Mouse (Mus musculus) stomach, embryonic 15.5 days (tissue): ENCODE measurements around the gene Tmem101. TPM values are rescaled to one million over a fixed set of nuclear protein-coding genes. Genes with fewer than 3 reads are reported as not detected.

Source experiments
- ATAC-seq: fragments of 200-750 bp; cut with Nextera tagmentation; 2 replicates; pipeline ENCODE4 v1.8.0; 2017; ENCODE audit warnings: low read depth, moderate number of reproducible peaks, moderate TSS enrichment; ENCODE audit not compliant: insufficient read depth, low FRiP score
- H3K27ac ChIP-seq: fragments of 300-500 bp; sonication (generic); 2 replicates; pipeline ENCODE4 v1.5.1; 2015; ENCODE audit warnings: mild to moderate bottlenecking, inconsistent platforms
- H3K27me3 ChIP-seq: fragments of 300-500 bp; sonication (generic); replicated peaks from 2 replicates; pipeline ENCODE4 v1.6.1; 2015; ENCODE audit warnings: inconsistent platforms
- H3K36me3 ChIP-seq: fragments of 300-500 bp; sonication (generic); 2 replicates; pipeline ENCODE4 v1.6.1; 2015; ENCODE audit warnings: inconsistent platforms
- H3K4me1 ChIP-seq: fragments of 300-500 bp; sonication (generic); 2 replicates; pipeline ENCODE4 v1.6.1; 2015; ENCODE audit warnings: inconsistent platforms
- H3K4me2 ChIP-seq: fragments of 300-500 bp; sonication (generic); 2 replicates; pipeline ENCODE4 v1.6.1; 2015; ENCODE audit warnings: mild to moderate bottlenecking, inconsistent platforms
- H3K4me3 ChIP-seq: fragments of 300-500 bp; sonication (generic); replicated peaks from 2 replicates; pipeline ENCODE4 v1.5.1; 2015; ENCODE audit warnings: inconsistent platforms
- H3K9ac ChIP-seq: fragments of 300-500 bp; sonication (generic); 2 replicates; pipeline ENCODE4 v1.6.1; 2015; ENCODE audit warnings: inconsistent platforms
- H3K9me3 ChIP-seq: fragments of 300-500 bp; sonication (generic); 2 replicates; pipeline ENCODE4 v1.6.1; 2016; ENCODE audit warnings: inconsistent platforms
- WGBS: fragments of 180-500 bp; shearing (Covaris S2); methylation state at CpG from one replicate; pipeline ENCODE4 v1.1.7; 2015; 5-methylcytosine and 5-hydroxymethylcytosine counted together
- polyA plus RNA-seq: library from polyadenylated mRNA; unstranded; fragments of >200 nt; fragmentation: Nextera tagmentation; extraction: Ambion mirVana; gene quantifications from 2 replicates; pipeline ENCODE4 v1.2.1, GENCODE M21; 2015

The Tmem101 gene
- polyA plus RNA-seq, 1 experiment from 2014 or later, result 28.3 TPM

- Histone ChIP-seq H3K4me3 (peak overlapping the region; percentile 39), H3K9me3 (no peaks in the 10 kb centered on the region), H3K36me3 (no peaks in the 10 kb centered on the region), H3K4me1 (peaks cover 22% of the 10 kb centered on the region), H3K4me2 (peak overlapping the region; percentile 57), H3K27ac (no peak overlapping the region), H3K27me3 (peaks cover 48% of the 10 kb centered on the region), H3K9ac (no peak overlapping the region)
- ATAC-seq, result no peak
- 11% methylated on average over 17 of the region's 17 CpGs for WGBS
These were observed 9.7 kb downstream of the Tmem101 start for GRCm38 (mm10) chr11:102146531-102146930.

DNA sequence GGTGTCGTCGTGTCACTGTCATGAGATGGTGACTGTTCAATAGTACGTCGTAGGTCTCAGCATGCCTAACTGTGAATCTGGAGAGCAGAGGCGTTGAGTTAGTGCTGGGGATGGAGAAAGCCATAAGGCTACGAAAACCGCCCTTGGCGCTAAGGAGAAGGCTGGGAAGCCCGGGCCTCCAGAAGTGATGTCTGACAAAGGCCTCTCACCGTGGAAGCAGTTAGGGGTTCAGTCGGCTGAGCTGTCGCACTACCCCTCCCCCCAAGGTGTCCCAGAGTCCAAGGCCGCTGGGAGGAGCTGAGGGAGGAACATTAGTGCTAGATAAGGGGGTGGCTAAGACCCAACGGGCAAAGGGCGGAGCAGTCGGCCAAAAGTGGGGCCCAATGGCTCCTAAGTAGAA lies 10.2 kb downstream of the Tmem101 start:
- Histone ChIP-seq H3K4me1 (peaks cover 22% of the 10 kb centered on the region), H3K27ac (no peak overlapping the region), H3K9me3 (no peaks in the 10 kb centered on the region), H3K4me3 (peak overlapping the region; percentile 39), H3K9ac (no peak overlapping the region), H3K4me2 (peak overlapping the region; percentile 57), H3K36me3 (no peaks in the 10 kb centered on the region), H3K27me3 (peaks cover 48% of the 10 kb centered on the region)
- WGBS, result 6% methylated on average over 16 of the region's 16 CpGs
- 0 out of 2 replicates have a peak, but pooled peaks have one; percentile 32 for ATAC-seq

GRCm38 (mm10) chr11:102145471-102146001 lies 10.7 kb downstream of the Tmem101 start, which contains the start of gene Nags:
TSS of gene Nags (plus strand) at chr11:102145513.
- Histone ChIP-seq H3K4me2 (peak within 1 kb of the TSS; percentile 57), H3K4me3 (peak within 1 kb of the TSS; percentile 39), H3K4me1 (peaks cover 22% of the 10 kb centered on the region), H3K9ac (no peak within 1 kb of the TSS), H3K36me3 (no peaks in the 10 kb centered on the region), H3K27ac (no peak within 1 kb of the TSS), H3K9me3 (no peaks in the 10 kb centered on the region), H3K27me3 (peaks cover 48% of the 10 kb centered on the region)
- ATAC-seq, result no peak
- 2% methylated on average over 47 of the region's 50 CpGs for WGBS

- peak; percentile 52; the same call in 1 of the 2 replicates for ATAC-seq
- peaks cover 48% of the 10 kb centered on the region for H3K27me3 ChIP-seq
- no peaks in the 10 kb centered on the region for H3K9me3 ChIP-seq
- H3K4me3 ChIP-seq, result peak overlapping the region; percentile 39
- peaks cover 22% of the 10 kb centered on the region for H3K4me1 ChIP-seq
- H3K36me3 ChIP-seq, result no peaks in the 10 kb centered on the region
- H3K9ac ChIP-seq, result no peak overlapping the region
- H3K27ac ChIP-seq, result no peak overlapping the region
- peak overlapping the region; percentile 57 for H3K4me2 ChIP-seq
- 23% methylated on average over 13 of the region's 13 CpGs for WGBS
These were observed 11.2 kb downstream of the Tmem101 start for GRCm38 (mm10) chr11:102144957-102145470.

GRCm38 (mm10) chr11:102142355-102142754 lies 13.8 kb downstream of the Tmem101 start:
- Histone ChIP-seq H3K27ac (peak overlapping the region; percentile 8; the same call in 1 of the 2 replicates), H3K36me3 (no peaks in the 10 kb centered on the region), H3K4me2 (no peak overlapping the region; the same call in 1 of the 2 replicates)

DNA sequence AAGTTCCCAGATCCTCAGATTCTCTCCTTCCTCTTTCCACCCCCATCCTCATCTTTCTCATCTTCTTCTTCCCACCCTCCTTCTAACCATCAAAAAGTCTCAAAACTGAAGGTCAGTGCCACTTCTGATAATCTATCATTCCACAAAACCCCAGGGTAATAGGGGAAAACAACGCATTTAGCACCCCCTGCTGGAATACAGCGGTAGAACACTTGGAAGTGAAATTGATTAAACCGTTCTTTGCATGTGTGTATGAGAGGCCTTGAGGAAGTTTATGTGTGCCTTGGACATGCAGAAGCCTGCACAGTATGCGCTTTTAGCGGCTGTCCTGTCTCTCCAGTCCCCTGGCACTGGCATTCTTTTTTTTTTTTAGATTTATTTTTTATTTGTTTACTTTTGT lies 15.7 kb downstream of the Tmem101 start:
- H3K27me3 ChIP-seq, result peaks cover 12% of the 10 kb centered on the region
- no peak for ATAC-seq
- 1% methylated on average over 5 of the region's 5 CpGs for WGBS
- H3K4me2 ChIP-seq, result no peak overlapping the region
- H3K9me3 ChIP-seq, result no peaks in the 10 kb centered on the region
- H3K27ac ChIP-seq, result no peak overlapping the region
- H3K36me3 ChIP-seq, result no peaks in the 10 kb centered on the region
- peaks cover 3% of the 10 kb centered on the region for H3K4me1 ChIP-seq
- H3K9ac ChIP-seq, result no peak overlapping the region
- H3K4me3 ChIP-seq, result no peak overlapping the region

More at GRCm38 (mm10) chr11:102142355-102142754, 13.8 kb downstream of the Tmem101 start:
- WGBS, result 55% methylated on average over 7 of the region's 7 CpGs
- Histone ChIP-seq H3K4me3 (no peak overlapping the region), H3K4me1 (peaks cover 17% of the 10 kb centered on the region), H3K27me3 (peaks cover 30% of the 10 kb centered on the region), H3K9me3 (no peaks in the 10 kb centered on the region), H3K9ac (no peak overlapping the region)
- ATAC-seq, result peak; percentile 57; the same call in 1 of the 2 replicates

GRCm38 (mm10) chr11:102138447-102138740 lies 17.8 kb downstream of the Tmem101 start:
- Histone ChIP-seq H3K27me3 (no peaks in the 10 kb centered on the region), H3K4me2 (peak overlapping the region; percentile 66), H3K36me3 (no peaks in the 10 kb centered on the region), H3K27ac (no peak overlapping the region), H3K4me1 (0 out of 2 replicates have a peak, but pooled peaks cover 3% of the 10 kb centered on the region), H3K9me3 (no peaks in the 10 kb centered on the region), H3K9ac (no peak overlapping the region), H3K4me3 (peak overlapping the region; percentile 24)
- under 1% methylated on average over 18 of the region's 18 CpGs for WGBS
- ATAC-seq, result 0 out of 2 replicates have a peak, but pooled peaks have one; percentile 36

- WGBS, result 46% methylated on average over 13 of the region's 13 CpGs
- H3K36me3 ChIP-seq, result no peaks in the 10 kb centered on the region
- no peak overlapping the region for H3K9ac ChIP-seq
- no peaks in the 10 kb centered on the region for H3K9me3 ChIP-seq
- H3K4me2 ChIP-seq, result peak overlapping the region; percentile 66
- no peaks in the 10 kb centered on the region for H3K27me3 ChIP-seq
- no peak for ATAC-seq
- H3K4me1 ChIP-seq, result 0 out of 2 replicates have a peak, but pooled peaks cover 3% of the 10 kb centered on the region
- H3K4me3 ChIP-seq, result peak overlapping the region; percentile 24
- no peak overlapping the region for H3K27ac ChIP-seq
These were observed 18.4 kb downstream of the Tmem101 start for GRCm38 (mm10) chr11:102137625-102138446.

- ATAC-seq, result no peak
- 28% methylated on average over 4 of the region's 4 CpGs for WGBS
- no peaks in the 10 kb centered on the region for H3K27me3 ChIP-seq
These were observed 21.7 kb downstream of the Tmem101 start for GRCm38 (mm10) chr11:102134516-102134915.

GRCm38 (mm10) chr11:102117386-102117785 lies 38.8 kb downstream of the Tmem101 start:
- Histone ChIP-seq H3K9ac (no peak overlapping the region), H3K27me3 (no peaks in the 10 kb centered on the region), H3K4me1 (no peaks in the 10 kb centered on the region), H3K36me3 (no peaks in the 10 kb centered on the region), H3K4me3 (no peak overlapping the region), H3K4me2 (no peak overlapping the region), H3K9me3 (0 out of 2 replicates have a peak, but pooled peaks cover 3% of the 10 kb centered on the region), H3K27ac (no peak overlapping the region)
- WGBS, result 66% methylated on average over 6 of the region's 6 CpGs
- peak; percentile 47; the same call in 1 of the 2 replicates for ATAC-seq

More at GRCm38 (mm10) chr11:102134516-102134915, 21.7 kb downstream of the Tmem101 start:
- Histone ChIP-seq H3K27ac (no peak overlapping the region), H3K9ac (no peak overlapping the region), H3K4me3 (no peak overlapping the region), H3K9me3 (no peaks in the 10 kb centered on the region), H3K4me1 (0 out of 2 replicates have a peak, but pooled peaks cover 11% of the 10 kb centered on the region), H3K36me3 (no peaks in the 10 kb centered on the region), H3K4me2 (no peak overlapping the region)

DNA sequence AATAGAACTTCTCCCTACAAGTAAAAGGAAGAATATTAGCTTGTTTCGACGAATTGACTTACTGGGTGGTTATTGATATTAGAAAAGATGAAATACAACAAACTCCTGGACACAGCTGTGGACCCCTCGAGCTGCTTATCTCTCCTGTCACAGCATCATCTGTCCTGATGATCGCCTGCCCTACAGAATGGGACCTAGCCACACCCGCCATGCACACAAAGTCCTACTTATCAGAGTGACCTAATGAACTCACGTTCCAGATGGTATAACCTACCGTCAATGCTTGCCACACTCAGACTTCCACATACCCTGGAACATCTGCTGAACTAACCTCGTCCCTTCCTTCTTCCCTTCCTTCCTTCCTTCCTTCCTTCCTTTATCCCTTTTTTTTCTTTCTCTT lies 40.0 kb downstream of the Tmem101 start:
- Histone ChIP-seq H3K4me3 (no peak overlapping the region), H3K4me1 (no peaks in the 10 kb centered on the region), H3K4me2 (no peak overlapping the region), H3K9me3 (0 out of 2 replicates have a peak, but pooled peaks cover 3% of the 10 kb centered on the region), H3K36me3 (no peaks in the 10 kb centered on the region), H3K27me3 (no peaks in the 10 kb centered on the region), H3K9ac (no peak overlapping the region), H3K27ac (no peak overlapping the region)
- 35% methylated on average over 8 of the region's 8 CpGs for WGBS
- ATAC-seq, result no peak

GRCm38 (mm10) chr11:102111576-102111975 lies 44.6 kb downstream of the Tmem101 start:
- H3K4me1 ChIP-seq, result peaks cover 5% of the 10 kb centered on the region; the same call in 1 of the 2 replicates
- no peak overlapping the region for H3K4me3 ChIP-seq
- H3K4me2 ChIP-seq, result no peak overlapping the region
- H3K9me3 ChIP-seq, result no peaks in the 10 kb centered on the region
- H3K9ac ChIP-seq, result no peak overlapping the region
- no peak overlapping the region for H3K27ac ChIP-seq
- ATAC-seq, result no peak
- no peaks in the 10 kb centered on the region for H3K36me3 ChIP-seq
- H3K27me3 ChIP-seq, result peaks cover 33% of the 10 kb centered on the region
- WGBS, result 70% methylated on average over 5 of the region's 5 CpGs
